Mouse (Mus musculus): ENCODE measurements around the gene Fam227b.

DNA sequence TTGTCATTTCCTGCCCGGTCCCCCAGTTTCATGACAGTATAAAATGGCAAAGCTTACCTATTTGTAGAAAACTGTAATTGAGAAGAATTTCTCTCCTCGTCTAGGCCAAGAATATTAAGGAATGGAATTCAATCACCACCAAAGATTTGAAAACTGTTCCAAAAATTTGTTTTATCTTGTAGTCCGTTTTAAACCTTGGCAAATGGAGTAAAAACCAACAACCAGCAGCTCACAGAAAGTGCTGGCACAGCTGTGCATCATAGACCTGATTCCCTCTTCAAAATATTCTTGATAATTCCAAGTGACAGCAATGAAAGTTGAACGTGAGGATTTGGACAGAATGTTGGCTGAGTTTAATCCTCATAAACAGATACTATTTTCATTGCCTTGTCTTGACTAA is 39.5 kb upstream of the Fam227b start:
- TF ChIP-seq POLR2A (IDR thresholded peaks at IDR 0.05; ENCODE audit: extremely low read depth, insufficient read depth, low read length) (no peak), CTCF (IDR thresholded peaks at IDR 0.05; ENCODE audit: low read depth, low read length) (no peak)
